Mouse (Mus musculus): Measurements from ENCODE around the gene Lbh. TPM values are rescaled to one million over a fixed set of nuclear protein-coding genes. Genes with fewer than 3 reads are reported as not detected.

The Lbh gene
- 100 to 1,000 TPM; 354 to 451 TPM for total RNA-seq (2021)
- 522 and 708 TPM in 2 replicates for polyA plus RNA-seq (2012; rRNA removed)
- long read RNA-seq, transcript Lbh-201 (3 exons, 3,069 nt) = major isoform, 9 of 55 reads
- long read RNA-seq, partial matches to known transcripts = 0 of 55 reads
- long read RNA-seq, other reads (novel, unspliced or antisense) = 46 of 55 reads

DNA sequence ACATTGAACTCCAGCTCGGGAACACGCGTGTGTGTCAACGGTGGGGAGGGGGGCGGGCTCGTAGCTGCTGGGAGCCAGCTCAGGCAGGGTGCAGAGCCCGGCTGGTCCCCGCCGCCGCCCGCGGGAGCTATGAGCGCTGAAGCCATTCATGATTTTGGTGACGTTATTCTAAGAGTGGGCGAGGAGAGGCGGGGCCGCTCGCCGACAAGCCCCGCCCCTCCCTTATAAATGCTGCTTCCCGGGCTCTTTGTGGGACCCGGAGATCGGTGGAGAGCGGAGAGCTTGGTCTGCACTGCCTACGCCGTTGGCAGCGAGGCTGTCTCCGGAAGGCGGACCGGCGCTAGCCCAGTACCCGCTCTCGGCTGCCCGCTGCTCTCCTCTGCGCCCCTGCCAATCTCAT is at the start of gene Lbh:
Lbh (plus strand) TSS at position 253 of the 400 bp plus-strand sequence.
- TF ChIP-seq CTCF (IDR thresholded peaks at IDR 0.05) (no peak), POLR2A (IDR thresholded peaks at IDR 0.05; ENCODE audit: insufficient read depth, low read depth, low read length) (peak; percentile 100), EP300 (IDR thresholded peaks at IDR 0.05; ENCODE audit: insufficient read depth, low read depth, low read length) (peak; percentile 65; the same call in 1 of the 2 replicates)
- Histone ChIP-seq H3K9ac (ENCODE audit: low read depth, low read length) (peak within 1 kb of the TSS; percentile 95), H3K4me1 (ENCODE audit: control insufficient read depth, insufficient read depth, low read length) (peaks cover 1% of the 10 kb centered on the region; the same call in 1 of the 2 replicates), H3K36me3 (ENCODE audit: control insufficient read depth, insufficient read depth, low read length) (peaks cover 14% of the 10 kb centered on the region), H3K27ac (peak within 1 kb of the TSS; percentile 98), H3K79me2 (replicated peaks; ENCODE audit: control insufficient read depth, insufficient read depth, low read length) (peaks cover 3% of the 10 kb centered on the region; the same call in 1 of the 2 replicates), H3K4me3 (peak within 1 kb of the TSS; percentile 88), H3K27me3 (ENCODE audit: control insufficient read depth, insufficient read depth, low read length) (no peaks in the 10 kb centered on the region)
- DNase-seq = peak; percentile 97 to 98
- WGBS = under 1% methylated on average over 35 of the region's 35 CpGs
- intact Hi-C loops (cut with DNase I) = loop anchor here (2.0 to 5.0 kb wide), 4 partner anchors 81 to 169 kb away; partner anchors contain the start of gene Ypel5

DNA sequence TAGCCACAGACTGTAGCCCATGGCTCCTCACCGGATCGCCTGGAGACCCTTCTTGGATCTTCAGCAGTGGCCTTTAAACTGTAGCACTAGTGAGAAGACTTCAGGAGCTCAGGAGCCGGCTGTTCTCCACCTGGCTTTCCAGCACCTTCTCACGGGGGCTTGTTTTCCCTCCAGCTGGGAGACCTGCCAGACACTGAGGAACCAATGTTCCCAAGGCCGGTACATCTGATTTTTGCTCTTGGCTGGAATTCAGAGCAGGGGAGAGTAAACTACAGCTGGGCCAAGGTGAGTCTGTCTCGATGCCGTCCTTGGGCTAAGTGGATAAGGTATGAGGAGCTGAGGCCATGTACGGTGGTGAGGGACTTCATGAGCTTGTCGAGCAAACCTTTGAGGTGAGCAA is 39.1 kb upstream of the Lbh start:
- Histone ChIP-seq H3K36me3 (ENCODE audit: control insufficient read depth, insufficient read depth, low read length) (no peaks in the 10 kb centered on the region), H3K79me2 (replicated peaks; ENCODE audit: control insufficient read depth, insufficient read depth, low read length) (no peaks in the 10 kb centered on the region), H3K27ac (no peak overlapping the region), H3K4me3 (no peak overlapping the region), H3K9ac (ENCODE audit: low read depth, low read length) (no peak overlapping the region), H3K4me1 (ENCODE audit: control insufficient read depth, insufficient read depth, low read length) (peaks cover 2% of the 10 kb centered on the region; the same call in 1 of the 2 replicates), H3K27me3 (ENCODE audit: control insufficient read depth, insufficient read depth, low read length) (no peaks in the 10 kb centered on the region)
- 68% methylated on average over 9 of the region's 9 CpGs for WGBS
- TF ChIP-seq CTCF (IDR thresholded peaks at IDR 0.05) (no peak), EP300 (IDR thresholded peaks at IDR 0.05; ENCODE audit: insufficient read depth, low read depth, low read length) (no peak)
- no peak for DNase-seq
- intact Hi-C loops (cut with DNase I) = no loop called here

DNA sequence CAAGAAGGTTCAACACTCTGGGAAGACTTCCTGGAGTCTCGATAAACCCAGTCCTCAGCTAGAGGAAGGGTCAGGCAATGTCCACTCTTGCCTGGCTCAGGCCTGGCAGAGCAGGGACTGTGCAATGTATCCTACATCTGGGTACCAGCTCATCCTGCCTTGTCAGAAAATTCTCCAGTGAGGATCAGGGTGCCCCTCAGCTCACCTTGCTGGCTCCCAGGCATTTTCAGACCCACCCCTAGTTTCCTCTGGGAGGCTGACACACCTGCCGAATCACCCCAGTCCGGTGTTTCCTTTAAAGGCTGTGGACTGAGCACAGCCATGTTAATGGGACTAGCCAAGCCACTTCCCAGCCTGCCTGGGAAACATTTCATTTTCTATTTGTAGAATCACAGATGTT is 37.9 kb upstream of the Lbh start:
- no peak for TF ChIP-seq POLR2A (IDR thresholded peaks at IDR 0.05; ENCODE audit: insufficient read depth, low read depth, low read length)
- Histone ChIP-seq H3K27ac (peak overlapping the region; percentile 53), H3K4me1 (ENCODE audit: control insufficient read depth, insufficient read depth, low read length) (peaks cover 2% of the 10 kb centered on the region; the same call in 1 of the 2 replicates), H3K4me3 (no peak overlapping the region), H3K9ac (ENCODE audit: low read depth, low read length) (no peak overlapping the region), H3K27me3 (ENCODE audit: control insufficient read depth, insufficient read depth, low read length) (no peaks in the 10 kb centered on the region), H3K79me2 (replicated peaks; ENCODE audit: control insufficient read depth, insufficient read depth, low read length) (no peaks in the 10 kb centered on the region), H3K36me3 (ENCODE audit: control insufficient read depth, insufficient read depth, low read length) (no peaks in the 10 kb centered on the region)
- WGBS = 46% methylated on average over 3 of the region's 3 CpGs
- intact Hi-C loops (cut with DNase I) = no loop called here
- no peak for DNase-seq

DNA sequence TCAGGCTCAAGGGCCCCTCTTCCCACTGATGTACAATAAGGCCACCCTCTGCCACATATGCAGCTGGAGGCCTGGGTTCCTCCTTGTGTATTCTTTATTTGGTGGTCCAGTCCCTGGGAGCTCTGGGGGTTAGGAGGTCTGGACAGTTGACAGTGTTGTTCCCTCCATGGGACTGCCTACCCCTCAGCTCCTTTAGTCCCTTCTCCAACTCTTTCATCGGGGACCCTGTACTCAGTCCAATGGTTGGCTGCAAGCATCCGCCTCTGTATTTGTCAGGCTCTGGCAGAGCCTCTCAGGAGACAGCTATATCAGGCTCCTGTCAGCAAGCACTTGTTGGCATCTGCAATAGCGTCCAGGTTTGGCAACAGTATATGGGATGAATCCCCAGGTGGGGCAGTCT is 37.1 kb upstream of the Lbh start:
- Histone ChIP-seq H3K36me3 (ENCODE audit: control insufficient read depth, insufficient read depth, low read length) (no peaks in the 10 kb centered on the region), H3K27ac (no peak overlapping the region), H3K79me2 (replicated peaks; ENCODE audit: control insufficient read depth, insufficient read depth, low read length) (no peaks in the 10 kb centered on the region), H3K4me1 (ENCODE audit: control insufficient read depth, insufficient read depth, low read length) (peaks cover 2% of the 10 kb centered on the region; the same call in 1 of the 2 replicates), H3K27me3 (ENCODE audit: control insufficient read depth, insufficient read depth, low read length) (no peaks in the 10 kb centered on the region), H3K9ac (ENCODE audit: low read depth, low read length) (no peak overlapping the region), H3K4me3 (no peak overlapping the region)
- intact Hi-C loops (cut with DNase I) = no loop called here
- no peak for DNase-seq
- TF ChIP-seq CTCF (IDR thresholded peaks at IDR 0.05) (no peak), POLR2A (IDR thresholded peaks at IDR 0.05; ENCODE audit: insufficient read depth, low read depth, low read length) (no peak), EP300 (IDR thresholded peaks at IDR 0.05; ENCODE audit: insufficient read depth, low read depth, low read length) (no peak)
- 41% methylated on average over 3 of the region's 3 CpGs for WGBS

DNA sequence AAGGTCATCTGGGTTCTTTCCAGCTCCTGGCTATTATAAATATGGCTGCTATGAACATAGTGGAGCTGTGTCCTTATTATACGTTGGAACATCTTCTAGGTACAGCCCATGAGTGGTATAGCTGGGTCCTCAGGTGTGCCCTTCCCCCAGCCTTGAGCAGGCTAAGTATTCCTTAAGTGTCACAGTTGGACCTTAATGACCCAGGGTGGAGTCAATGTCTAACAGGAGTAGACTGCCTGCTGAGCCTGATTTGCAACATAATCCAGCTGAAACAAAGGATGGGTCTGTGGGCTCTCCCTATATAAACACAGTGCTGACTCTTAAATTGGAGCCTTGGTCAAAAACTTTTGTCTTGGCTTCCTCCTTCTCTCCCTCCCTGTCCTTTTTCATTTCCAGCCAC is 36.3 kb upstream of the Lbh start:
- H3K27me3 ChIP-seq (ENCODE audit: control insufficient read depth, insufficient read depth, low read length) = no peaks in the 10 kb centered on the region
- no peak for DNase-seq
- H3K4me1 ChIP-seq (ENCODE audit: control insufficient read depth, insufficient read depth, low read length) = peaks cover 2% of the 10 kb centered on the region; the same call in 1 of the 2 replicates
- no peaks in the 10 kb centered on the region for H3K36me3 ChIP-seq (ENCODE audit: control insufficient read depth, insufficient read depth, low read length)
- intact Hi-C loops (cut with DNase I) = no loop called here
- TF ChIP-seq CTCF (IDR thresholded peaks at IDR 0.05) = no peak
- no peak for TF ChIP-seq POLR2A (IDR thresholded peaks at IDR 0.05; ENCODE audit: insufficient read depth, low read depth, low read length)
- TF ChIP-seq EP300 (IDR thresholded peaks at IDR 0.05; ENCODE audit: insufficient read depth, low read depth, low read length) = no peak
- H3K79me2 ChIP-seq (replicated peaks; ENCODE audit: control insufficient read depth, insufficient read depth, low read length) = no peaks in the 10 kb centered on the region
- no peak overlapping the region for H3K27ac ChIP-seq
- 75% methylated on average over 1 of the region's 1 CpGs for WGBS
- H3K4me3 ChIP-seq = no peak overlapping the region
- no peak overlapping the region for H3K9ac ChIP-seq (ENCODE audit: low read depth, low read length)

DNA sequence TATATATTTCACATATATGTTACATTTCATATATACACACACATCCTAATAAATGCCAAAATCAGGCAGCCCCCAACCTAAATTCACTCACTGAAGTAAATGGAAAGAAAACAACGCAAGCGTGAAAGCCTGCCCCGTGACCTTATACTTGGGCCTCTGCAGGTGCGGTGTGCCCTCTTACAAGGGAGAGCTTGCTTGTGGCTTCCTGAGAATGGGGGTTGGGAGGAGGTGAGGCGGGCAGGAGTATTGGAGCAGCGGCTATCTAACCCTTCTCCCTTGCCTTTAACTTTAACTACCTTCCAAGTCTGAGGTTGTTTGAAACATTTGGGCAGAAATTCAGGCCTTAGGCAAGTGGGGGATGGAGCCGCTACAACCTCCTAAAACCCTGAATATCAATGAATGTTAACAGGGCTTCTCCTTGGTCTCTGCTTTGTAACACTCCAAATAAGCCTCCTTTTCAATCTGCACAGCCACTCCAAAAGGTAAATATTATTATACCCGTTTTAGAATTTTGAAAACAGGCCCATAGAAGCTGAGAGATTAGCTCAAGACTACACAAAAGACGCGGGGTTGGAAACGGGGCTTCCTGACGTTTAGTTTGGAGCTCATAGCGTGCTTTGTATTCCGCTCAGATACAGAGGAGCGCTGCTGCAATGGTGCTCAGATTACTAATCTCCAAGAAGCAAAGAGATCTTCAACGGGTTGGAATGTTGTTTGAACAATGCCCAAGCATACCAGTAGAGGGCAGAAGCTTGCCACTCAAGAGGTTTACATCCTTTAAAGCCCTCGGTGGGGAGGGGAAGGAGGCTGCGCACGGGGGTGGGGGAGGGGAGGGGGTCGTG is 28.3 kb upstream of the Lbh start:
- Histone ChIP-seq H3K27me3 (ENCODE audit: control insufficient read depth, insufficient read depth, low read length) (no peaks in the 10 kb centered on the region), H3K4me1 (ENCODE audit: control insufficient read depth, insufficient read depth, low read length) (no peaks in the 10 kb centered on the region; the same call in 1 of the 2 replicates), H3K36me3 (ENCODE audit: control insufficient read depth, insufficient read depth, low read length) (no peaks in the 10 kb centered on the region), H3K4me3 (no peak overlapping the region), H3K27ac (no peak overlapping the region), H3K9ac (ENCODE audit: low read depth, low read length) (no peak overlapping the region), H3K79me2 (replicated peaks; ENCODE audit: control insufficient read depth, insufficient read depth, low read length) (no peaks in the 10 kb centered on the region)
- 30% methylated on average over 20 of the region's 20 CpGs for WGBS
- TF ChIP-seq EP300 (IDR thresholded peaks at IDR 0.05; ENCODE audit: insufficient read depth, low read depth, low read length) = no peak
- TF ChIP-seq POLR2A (IDR thresholded peaks at IDR 0.05; ENCODE audit: insufficient read depth, low read depth, low read length) = no peak
- TF ChIP-seq CTCF (IDR thresholded peaks at IDR 0.05) = peak; percentile 82
- intact Hi-C loops (cut with DNase I) = loop anchor here (1.0 to 10.0 kb wide), 5 partner anchors 27 to 405 kb away; no protein-coding TSS in a partner anchor
- DNase-seq = peak; percentile 47 to 59
